Mouse (Mus musculus): ENCODE results near the gene Kmt2b.

- TF ChIP-seq EP300 (optimal IDR thresholded peaks at IDR 0.05) (no peak), CTCF (IDR thresholded peaks at IDR 0.05; ENCODE audit: low read depth) (no peak)
Observed at GRCm38 (mm10) chr7:30558656-30559442, 29.7 kb downstream of the Kmt2b start.
